Mouse (Mus musculus) layer of hippocampus, postnatal 10 days (tissue): ENCODE measurements around the gene Pth2r. TPM values are rescaled to one million over a fixed set of nuclear protein-coding genes. Genes with fewer than 3 reads are reported as not detected.

Experiments used
- total RNA-seq, 2 experiments: library from RNA; stranded (reverse); gene quantifications; 2 replicates each; pipeline ENCODE4 v1.2.3; 2021

The Pth2r gene
- total RNA-seq, 2 experiments from 2014 or later: 1.9 to 2.1 TPM

Other genes with a start within 250 kb of the Pth2r start
- gene Akr1cl, start 249.3 kb upstream of the Pth2r start, total RNA-seq: not detected
- not detected for gene Cryge, start 230.9 kb upstream of the Pth2r start, total RNA-seq
- not detected for gene Crygd, start 218.6 kb upstream of the Pth2r start, total RNA-seq
- gene Crygc, start 208.4 kb upstream of the Pth2r start, total RNA-seq: not detected
- not detected for gene Crygb, start 199.8 kb upstream of the Pth2r start, total RNA-seq
- 1 to 10 TPM in 1 of 2 experiments, under 1 TPM in 1; 0.78 to 1.7 TPM for gene Cryga, start 178.7 kb upstream of the Pth2r start, total RNA-seq
- gene Gm28845, start 162.5 kb upstream of the Pth2r start, total RNA-seq: 1 to 10 TPM in 1 of 2 experiments, not detected in 1; 2.2 TPM
- 10 to 100 TPM; 18.2 to 18.6 TPM for gene D630023F18Rik, start 158.8 kb upstream of the Pth2r start, total RNA-seq
- 100 to 1,000 TPM; 133 to 146 TPM for gene Idh1, start 95.6 kb upstream of the Pth2r start, total RNA-seq
- 10 to 100 TPM; 37.3 to 37.9 TPM for gene Pikfyve, start 95.4 kb upstream of the Pth2r start, total RNA-seq